Mouse (Mus musculus) C3H10T1/2 (cell line): ENCODE measurements around the gene Tfe3. TPM values are rescaled to one million over a fixed set of nuclear protein-coding genes. Genes with fewer than 3 reads are reported as not detected.

Experiments used
- polyA plus RNA-seq, 2 experiments: library from polyadenylated mRNA; unstranded; fragments of >200 nt; fragmentation: generic; extraction: Trizol; gene quantifications; one replicate each; pipeline ENCODE4 v1.2.1; 2012; ENCODE audit warnings: missing spikeins in 2 of 2

The Tfe3 gene
- 10 to 100 TPM; 32.8 to 42.6 TPM for polyA plus RNA-seq

GRCm38 (mm10) chrX:7762137-7762920 is at the start of gene Tfe3:
Tfe3 (plus strand) TSS chrX:7762560.

GRCm38 (mm10) chrX:7714135-7714899 is 48.0 kb upstream of the Tfe3 start, which contains the start of gene Wdr45:
Wdr45 (plus strand) TSS chrX:7714333.

GRCm38 (mm10) chrX:7721514-7722281 is 40.7 kb upstream of the Tfe3 start, which contains the start of gene Gm45208:
Gm45208 (plus strand) TSS chrX:7722245.

GRCm38 (mm10) chrX:7728215-7728921 is 34.0 kb upstream of the Tfe3 start, which contains the start of gene Praf2:
Praf2 (plus strand) TSS chrX:7728439.

GRCm38 (mm10) chrX:7750432-7751116 is 11.8 kb upstream of the Tfe3 start, which contains the start of gene Ccdc120:
Ccdc120 (minus strand) TSS chrX:7750905.

GRCm38 (mm10) chrX:7789542-7790136 is 27.3 kb downstream of the Tfe3 start, which contains the start of gene Gripap1:
Gripap1 (plus strand) TSS chrX:7789765.

GRCm38 (mm10) chrX:7821865-7822779 is 59.8 kb downstream of the Tfe3 start, which contains the start of gene Kcnd1:
Kcnd1 (plus strand) TSS chrX:7822289.

Other genes starting within 250 kb of the Tfe3 start
- under 1 TPM; 0.12 to 0.41 TPM for gene Foxp3, start 188.9 kb upstream of the Tfe3 start, polyA plus RNA-seq
- gene Ppp1r3f, start 188.3 kb upstream of the Tfe3 start, polyA plus RNA-seq = 1 to 10 TPM; 1.5 to 4.1 TPM
- 10 to 100 TPM; 26.1 to 46.2 TPM for gene Ccdc22, start 157.0 kb upstream of the Tfe3 start, polyA plus RNA-seq
- under 1 TPM in 1 of 2 experiments, not detected in 1; 0.01 TPM for gene Cacna1f, start 155.5 kb upstream of the Tfe3 start, polyA plus RNA-seq
- under 1 TPM; 0.22 to 0.81 TPM for gene Syp, start 124.1 kb upstream of the Tfe3 start, polyA plus RNA-seq
- under 1 TPM; 0.16 to 0.66 TPM for gene Prickle3, start 105.3 kb upstream of the Tfe3 start, polyA plus RNA-seq
- gene Plp2, start 91.2 kb upstream of the Tfe3 start, polyA plus RNA-seq = 100 to 1,000 TPM; 442 to 683 TPM
- gene Magix, start 81.3 kb upstream of the Tfe3 start, polyA plus RNA-seq = under 1 TPM; 0.01 to 0.20 TPM
- gene Gpkow, start 65.4 kb upstream of the Tfe3 start, polyA plus RNA-seq = 10 to 100 TPM in 1 of 2 experiments, 1 to 10 TPM in 1; 2.5 to 11.5 TPM
- 10 to 100 TPM; 15.4 to 54.3 TPM for gene Wdr45, start 48.2 kb upstream of the Tfe3 start, polyA plus RNA-seq
- gene Gm45208, start 40.3 kb upstream of the Tfe3 start, polyA plus RNA-seq = under 1 TPM in 1 of 2 experiments, not detected in 1; 0.24 TPM
- 100 to 1,000 TPM; 113 to 154 TPM for gene Praf2, start 34.1 kb upstream of the Tfe3 start, polyA plus RNA-seq
- gene Ccdc120, start 11.7 kb upstream of the Tfe3 start, polyA plus RNA-seq = 1 to 10 TPM; 2.4 to 7.6 TPM
- gene Gripap1, start 27.2 kb downstream of the Tfe3 start, polyA plus RNA-seq = 10 to 100 TPM in 1 of 2 experiments, 1 to 10 TPM in 1; 5.9 to 35.2 TPM
- 1 to 10 TPM in 1 of 2 experiments, under 1 TPM in 1; 0.34 to 4.5 TPM for gene Kcnd1, start 59.7 kb downstream of the Tfe3 start, polyA plus RNA-seq
- gene Otud5, start 78.8 kb downstream of the Tfe3 start, polyA plus RNA-seq = 10 to 100 TPM; 21.4 to 48.2 TPM
- 1 to 10 TPM in 1 of 2 experiments, under 1 TPM in 1; 0.71 to 4.9 TPM for gene Pim2, start 115.7 kb downstream of the Tfe3 start, polyA plus RNA-seq
- gene Slc35a2, start 121.5 kb downstream of the Tfe3 start, polyA plus RNA-seq = 10 to 100 TPM; 14.0 to 50.6 TPM
- gene Pqbp1, start 136.7 kb downstream of the Tfe3 start, polyA plus RNA-seq = 100 to 1,000 TPM; 107 to 150 TPM
- gene Timm17b, start 136.8 kb downstream of the Tfe3 start, polyA plus RNA-seq = 100 to 1,000 TPM in 1 of 2 experiments, 10 to 100 TPM in 1; 94.4 to 138 TPM
- gene Gm10491, start 145.3 kb downstream of the Tfe3 start, polyA plus RNA-seq = not detected
- gene Gm10490, start 147.0 kb downstream of the Tfe3 start, polyA plus RNA-seq = not detected
- gene Pcsk1n, start 157.3 kb downstream of the Tfe3 start, polyA plus RNA-seq = not detected
- not detected for gene Eras, start 166.0 kb downstream of the Tfe3 start, polyA plus RNA-seq
- gene Hdac6, start 185.3 kb downstream of the Tfe3 start, polyA plus RNA-seq = 10 to 100 TPM; 11.6 to 18.8 TPM
- under 1 TPM in 1 of 2 experiments, not detected in 1; 0.05 TPM for gene Gata1, start 215.5 kb downstream of the Tfe3 start, polyA plus RNA-seq